Mouse (Mus musculus) megakaryocyte, embryonic 14.5 days (primary cell): ENCODE data around the gene Fsd1.

Experiments used
- FLI1 ChIP-seq: IDR thresholded peaks from 2 replicates; pipeline ENCODE4 v1.6.1; 2012; ENCODE audit warnings: low read length, inconsistent platforms, mixed read lengths
- GATA1 ChIP-seq: IDR thresholded peaks from 3 replicates; pipeline ENCODE4 v1.6.1; 2012; ENCODE audit warnings: mixed read lengths, low read length, inconsistent platforms, borderline replicate concordance

DNA sequence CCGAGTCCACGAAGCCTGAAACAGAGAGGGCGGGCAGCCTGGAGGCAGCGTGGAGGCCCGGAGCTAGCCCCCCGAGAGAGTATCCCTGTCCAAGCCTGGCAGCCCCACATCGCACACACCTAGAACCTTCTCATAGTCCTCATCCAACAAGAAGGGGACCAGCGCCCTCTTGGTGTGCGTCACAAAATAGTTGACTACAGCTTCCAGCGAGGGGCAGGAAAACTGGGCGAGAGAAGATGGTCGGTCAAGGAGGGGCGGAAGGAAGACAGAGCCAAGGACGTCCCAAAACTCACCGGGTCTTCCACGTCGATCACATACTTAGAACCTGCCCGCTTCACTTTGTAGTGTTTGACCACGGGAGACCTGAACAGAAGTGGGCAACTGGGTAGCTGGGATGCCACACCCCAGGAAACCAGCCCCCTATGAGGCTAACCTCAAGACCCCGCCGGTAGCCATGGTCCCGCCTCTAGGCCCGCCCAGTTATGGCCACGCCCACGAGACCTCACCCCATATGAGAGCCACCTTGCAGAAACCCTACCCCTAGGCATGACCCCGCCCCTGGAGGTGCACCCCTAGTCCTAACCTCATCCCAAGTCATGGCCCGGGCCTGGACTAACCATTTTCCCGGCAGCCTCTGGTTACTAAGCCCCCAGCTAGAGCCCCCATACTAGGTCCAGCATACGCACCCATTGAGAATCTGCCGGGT lies 13.6 kb downstream of the Fsd1 start:
- TF ChIP-seq FLI1, result no peak
- TF ChIP-seq GATA1, result no peak
